Mouse (Mus musculus): Measurements from ENCODE around the gene Gm20388. TPM values are rescaled to one million over a fixed set of nuclear protein-coding genes. Genes with fewer than 3 reads are reported as not detected.

Gene Gm20388
- total and polyA plus RNA-seq, 3 experiments: 0.02 to 0.05 TPM; not detected in 1

GRCm38 (mm10) chr8:119931317-119931716 lies 20.7 kb downstream of the Gm20388 start:
- ATAC-seq (ENCODE audit: extremely low read depth, insufficient number of reproducible peaks, low FRiP score, poor library complexity, severe bottlenecking) (no peak), DNase-seq (ENCODE audit: low spot score) (no peak)
- Histone ChIP-seq H3K4me1 (ENCODE audit: insufficient read depth, low read depth, low read length) (peaks cover 45% of the 10 kb centered on the region), H3K27me3 (ENCODE audit: insufficient read depth, low read length) (no peaks in the 10 kb centered on the region), H3K4me3 (ENCODE audit: low read depth, low read length) (no peak overlapping the region), H3K36me3 (replicated peaks) (peaks cover 89% of the 10 kb centered on the region), H3K9me3 (replicated peaks) (no peaks in the 10 kb centered on the region)
- TF ChIP-seq POLR2AphosphoS5 (IDR thresholded peaks at IDR 0.05; ENCODE audit: insufficient replicate concordance, low read depth, low read length): no peak
- no peak for TF ChIP-seq GATA2 (IDR thresholded peaks at IDR 0.05; ENCODE audit: borderline replicate concordance, low read depth, low read length)
- TF ChIP-seq GATA1 (IDR thresholded peaks at IDR 0.05; ENCODE audit: borderline replicate concordance, low read length): no peak
- no peak for TF ChIP-seq TAL1 (conservative IDR thresholded peaks at IDR 0.05; ENCODE audit: low read depth, low read length)
- no peak for TF ChIP-seq CTCF (IDR thresholded peaks at IDR 0.05; ENCODE audit: low read depth, low read length)

GRCm38 (mm10) chr8:119933681-119934080 lies 23.0 kb downstream of the Gm20388 start:
- DNase-seq (ENCODE audit: low spot score) (no peak), ATAC-seq (ENCODE audit: extremely low read depth, insufficient number of reproducible peaks, low FRiP score, poor library complexity, severe bottlenecking) (no peak)
- H3K4me1 ChIP-seq (ENCODE audit: insufficient read depth, low read depth, low read length): peaks cover 30% of the 10 kb centered on the region
- no peak for TF ChIP-seq CTCF (IDR thresholded peaks at IDR 0.05; ENCODE audit: low read depth, low read length)
- TF ChIP-seq GATA1 (IDR thresholded peaks at IDR 0.05; ENCODE audit: borderline replicate concordance, low read length): no peak
- TF ChIP-seq POLR2AphosphoS5 (IDR thresholded peaks at IDR 0.05; ENCODE audit: insufficient replicate concordance, low read depth, low read length): no peak
- TF ChIP-seq TAL1 (conservative IDR thresholded peaks at IDR 0.05; ENCODE audit: low read depth, low read length): no peak
- no peak for TF ChIP-seq GATA2 (IDR thresholded peaks at IDR 0.05; ENCODE audit: borderline replicate concordance, low read depth, low read length)
- H3K4me3 ChIP-seq (ENCODE audit: low read depth, low read length): no peak overlapping the region
- peaks cover 93% of the 10 kb centered on the region for H3K36me3 ChIP-seq (replicated peaks)
- H3K9me3 ChIP-seq (replicated peaks): no peaks in the 10 kb centered on the region
- no peaks in the 10 kb centered on the region for H3K27me3 ChIP-seq (ENCODE audit: insufficient read depth, low read length)

- peaks cover 96% of the 10 kb centered on the region for H3K36me3 ChIP-seq (replicated peaks)
Measured at GRCm38 (mm10) chr8:119935541-119935940, 24.9 kb downstream of the Gm20388 start.

GRCm38 (mm10) chr8:119938481-119938880 lies 27.8 kb downstream of the Gm20388 start:
- TF ChIP-seq GATA1 (IDR thresholded peaks at IDR 0.05; ENCODE audit: borderline replicate concordance, low read length) (no peak), GATA2 (IDR thresholded peaks at IDR 0.05; ENCODE audit: borderline replicate concordance, low read depth, low read length) (no peak), TAL1 (conservative IDR thresholded peaks at IDR 0.05; ENCODE audit: low read depth, low read length) (no peak), CTCF (IDR thresholded peaks at IDR 0.05; ENCODE audit: low read depth, low read length) (no peak), POLR2AphosphoS5 (IDR thresholded peaks at IDR 0.05; ENCODE audit: insufficient replicate concordance, low read depth, low read length) (no peak)
- Histone ChIP-seq H3K4me3 (ENCODE audit: low read depth, low read length) (no peak overlapping the region), H3K27me3 (ENCODE audit: insufficient read depth, low read length) (no peaks in the 10 kb centered on the region), H3K4me1 (ENCODE audit: insufficient read depth, low read depth, low read length) (peaks cover 19% of the 10 kb centered on the region), H3K36me3 (replicated peaks) (peaks cover 99% of the 10 kb centered on the region), H3K9me3 (replicated peaks) (no peaks in the 10 kb centered on the region)
- DNase-seq (ENCODE audit: low spot score): no peak
- no peak for ATAC-seq (ENCODE audit: extremely low read depth, insufficient number of reproducible peaks, low FRiP score, poor library complexity, severe bottlenecking)

More at GRCm38 (mm10) chr8:119935541-119935940, 24.9 kb downstream of the Gm20388 start:
- Histone ChIP-seq H3K9me3 (replicated peaks) (no peaks in the 10 kb centered on the region), H3K4me3 (ENCODE audit: low read depth, low read length) (no peak overlapping the region), H3K4me1 (ENCODE audit: insufficient read depth, low read depth, low read length) (peaks cover 19% of the 10 kb centered on the region), H3K27me3 (ENCODE audit: insufficient read depth, low read length) (no peaks in the 10 kb centered on the region)
- no peak for ATAC-seq (ENCODE audit: extremely low read depth, insufficient number of reproducible peaks, low FRiP score, poor library complexity, severe bottlenecking)
- DNase-seq (ENCODE audit: low spot score): no peak
- TF ChIP-seq GATA2 (IDR thresholded peaks at IDR 0.05; ENCODE audit: borderline replicate concordance, low read depth, low read length) (no peak), TAL1 (conservative IDR thresholded peaks at IDR 0.05; ENCODE audit: low read depth, low read length) (no peak), POLR2AphosphoS5 (IDR thresholded peaks at IDR 0.05; ENCODE audit: insufficient replicate concordance, low read depth, low read length) (no peak), GATA1 (IDR thresholded peaks at IDR 0.05; ENCODE audit: borderline replicate concordance, low read length) (no peak), CTCF (IDR thresholded peaks at IDR 0.05; ENCODE audit: low read depth, low read length) (no peak)

GRCm38 (mm10) chr8:119939336-119939735 lies 28.7 kb downstream of the Gm20388 start:
- DNase-seq (ENCODE audit: low spot score) (no peak), ATAC-seq (ENCODE audit: extremely low read depth, insufficient number of reproducible peaks, low FRiP score, poor library complexity, severe bottlenecking) (no peak)
- Histone ChIP-seq H3K4me3 (ENCODE audit: low read depth, low read length) (no peak overlapping the region), H3K9me3 (replicated peaks) (no peaks in the 10 kb centered on the region), H3K27me3 (ENCODE audit: insufficient read depth, low read length) (no peaks in the 10 kb centered on the region), H3K36me3 (replicated peaks) (peaks cover 99% of the 10 kb centered on the region), H3K4me1 (ENCODE audit: insufficient read depth, low read depth, low read length) (peaks cover 25% of the 10 kb centered on the region)
- TF ChIP-seq GATA1 (IDR thresholded peaks at IDR 0.05; ENCODE audit: borderline replicate concordance, low read length) (no peak), POLR2AphosphoS5 (IDR thresholded peaks at IDR 0.05; ENCODE audit: insufficient replicate concordance, low read depth, low read length) (no peak), CTCF (IDR thresholded peaks at IDR 0.05; ENCODE audit: low read depth, low read length) (no peak), TAL1 (conservative IDR thresholded peaks at IDR 0.05; ENCODE audit: low read depth, low read length) (no peak), GATA2 (IDR thresholded peaks at IDR 0.05; ENCODE audit: borderline replicate concordance, low read depth, low read length) (no peak)

GRCm38 (mm10) chr8:119941471-119941870 lies 30.8 kb downstream of the Gm20388 start:
- TF ChIP-seq TAL1 (conservative IDR thresholded peaks at IDR 0.05; ENCODE audit: low read depth, low read length): no peak
- no peak for ATAC-seq (ENCODE audit: extremely low read depth, insufficient number of reproducible peaks, low FRiP score, poor library complexity, severe bottlenecking)
- Histone ChIP-seq H3K27me3 (ENCODE audit: insufficient read depth, low read length) (no peaks in the 10 kb centered on the region), H3K36me3 (replicated peaks) (peaks cover 100% of the 10 kb centered on the region), H3K9me3 (replicated peaks) (no peaks in the 10 kb centered on the region), H3K4me1 (ENCODE audit: insufficient read depth, low read depth, low read length) (peaks cover 36% of the 10 kb centered on the region), H3K4me3 (ENCODE audit: low read depth, low read length) (no peak overlapping the region)
- DNase-seq (ENCODE audit: low spot score): no peak

GRCm38 (mm10) chr8:119943616-119944015 lies 33.0 kb downstream of the Gm20388 start:
- H3K36me3 ChIP-seq (replicated peaks): peaks cover 100% of the 10 kb centered on the region

More at GRCm38 (mm10) chr8:119943616-119944015, 33.0 kb downstream of the Gm20388 start:
- Histone ChIP-seq H3K9me3 (replicated peaks) (no peaks in the 10 kb centered on the region), H3K27me3 (ENCODE audit: insufficient read depth, low read length) (no peaks in the 10 kb centered on the region), H3K4me1 (ENCODE audit: insufficient read depth, low read depth, low read length) (peaks cover 33% of the 10 kb centered on the region), H3K4me3 (ENCODE audit: low read depth, low read length) (no peak overlapping the region)
- no peak for ATAC-seq (ENCODE audit: extremely low read depth, insufficient number of reproducible peaks, low FRiP score, poor library complexity, severe bottlenecking)
- TF ChIP-seq POLR2AphosphoS5 (IDR thresholded peaks at IDR 0.05; ENCODE audit: insufficient replicate concordance, low read depth, low read length) (no peak), GATA2 (IDR thresholded peaks at IDR 0.05; ENCODE audit: borderline replicate concordance, low read depth, low read length) (no peak)
- DNase-seq (ENCODE audit: low spot score): no peak

All from G1E (cell line).